Mouse (Mus musculus) layer of hippocampus, adult 8-10 months (tissue): ENCODE data around the gene Mrpl2. TPM values are rescaled to one million over a fixed set of nuclear protein-coding genes. Genes with fewer than 3 reads are reported as not detected.

Source experiments
- DNase-seq, 2 experiments: peaks; one replicate each; pipeline ENCODE4 v3.0.0; 2022; ENCODE audit warnings: low spot score in 2 of 2
- total RNA-seq, 4 experiments: library from RNA; stranded (reverse); gene quantifications; 2 replicates each; pipeline ENCODE4 v1.2.4; 2022

Mrpl2 gene
- total RNA-seq, 4 experiments from 2014 or later: 43.7 to 60.5 (median 51.2) TPM

DNA sequence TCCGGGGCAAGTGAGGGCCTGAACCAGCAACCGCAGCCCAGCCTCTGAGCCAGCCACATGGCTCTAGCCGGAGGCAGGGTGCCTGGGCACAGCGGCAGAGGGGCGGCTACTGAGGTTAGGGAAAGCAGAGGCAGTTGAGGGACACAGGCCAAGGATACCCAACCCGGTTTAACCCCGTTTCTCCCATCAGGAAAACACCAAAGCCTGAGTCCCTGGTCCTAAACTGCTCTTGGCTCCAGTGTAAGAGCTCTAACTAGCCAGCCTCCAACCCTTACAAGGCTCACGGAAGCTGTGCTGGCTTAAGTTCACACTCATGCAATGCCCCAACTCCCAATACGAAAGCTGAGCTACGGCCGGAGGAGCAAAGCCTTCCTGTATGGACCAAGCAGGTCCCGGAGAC lies 21.4 kb upstream of the Mrpl2 start:
- no peak for DNase-seq

DNA sequence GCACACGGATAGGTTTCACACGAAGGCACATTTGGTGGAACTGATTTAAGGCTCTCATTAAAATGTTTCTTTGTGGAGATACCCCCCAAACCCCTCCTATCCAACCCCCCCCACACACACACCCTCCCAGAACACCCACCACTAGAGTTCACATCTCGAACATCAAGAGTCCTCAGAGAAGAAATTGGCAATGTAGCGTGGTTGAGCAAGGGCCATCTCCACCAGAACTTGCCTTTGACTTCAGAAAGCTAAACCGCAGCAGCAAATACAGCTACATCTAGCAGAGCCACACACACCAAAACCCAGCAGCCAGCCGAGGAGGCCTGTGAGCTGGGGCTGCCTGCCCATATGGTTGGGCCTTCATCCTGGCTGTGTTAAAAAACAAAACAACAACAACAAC lies 18.6 kb upstream of the Mrpl2 start:
- DNase-seq: no peak

GRCm38 (mm10) chr17:46628471-46628790 lies 17.6 kb upstream of the Mrpl2 start:
- no peak for DNase-seq

- DNase-seq: no peak
Measured at GRCm38 (mm10) chr17:46628791-46629684, 17.0 kb upstream of the Mrpl2 start, which contains the start of gene Ptk7. TSS of gene Ptk7 (minus strand) at chr17:46629504.

GRCm38 (mm10) chr17:46629685-46630441 lies 16.2 kb upstream of the Mrpl2 start:
- no peak for DNase-seq

- peak; percentile 66 to 75 for DNase-seq
Measured at GRCm38 (mm10) chr17:46636831-46637523, 9.1 kb upstream of the Mrpl2 start.

- DNase-seq: no peak
Measured at GRCm38 (mm10) chr17:46639929-46640328, 6.1 kb upstream of the Mrpl2 start.

DNA sequence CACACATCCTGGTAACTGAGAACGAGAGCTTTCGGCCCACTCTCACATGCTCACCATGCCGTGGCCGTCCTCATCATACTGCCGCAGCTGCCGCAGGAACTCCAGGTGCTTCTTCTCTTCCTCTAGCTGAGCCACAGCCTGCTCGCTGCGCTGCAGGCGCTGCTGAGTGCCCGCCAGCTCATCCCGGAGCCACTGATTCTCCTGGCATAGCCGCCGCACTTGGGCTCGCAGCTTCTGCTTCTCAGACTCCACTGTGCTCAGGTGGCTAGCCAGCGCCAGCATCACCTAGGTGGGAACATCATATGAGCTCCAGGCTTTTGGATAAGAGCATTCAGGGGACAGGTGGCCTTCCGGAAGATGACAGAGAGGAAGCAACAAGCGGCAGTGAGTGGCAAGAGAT lies 4.0 kb upstream of the Mrpl2 start:
- no peak for DNase-seq

DNA sequence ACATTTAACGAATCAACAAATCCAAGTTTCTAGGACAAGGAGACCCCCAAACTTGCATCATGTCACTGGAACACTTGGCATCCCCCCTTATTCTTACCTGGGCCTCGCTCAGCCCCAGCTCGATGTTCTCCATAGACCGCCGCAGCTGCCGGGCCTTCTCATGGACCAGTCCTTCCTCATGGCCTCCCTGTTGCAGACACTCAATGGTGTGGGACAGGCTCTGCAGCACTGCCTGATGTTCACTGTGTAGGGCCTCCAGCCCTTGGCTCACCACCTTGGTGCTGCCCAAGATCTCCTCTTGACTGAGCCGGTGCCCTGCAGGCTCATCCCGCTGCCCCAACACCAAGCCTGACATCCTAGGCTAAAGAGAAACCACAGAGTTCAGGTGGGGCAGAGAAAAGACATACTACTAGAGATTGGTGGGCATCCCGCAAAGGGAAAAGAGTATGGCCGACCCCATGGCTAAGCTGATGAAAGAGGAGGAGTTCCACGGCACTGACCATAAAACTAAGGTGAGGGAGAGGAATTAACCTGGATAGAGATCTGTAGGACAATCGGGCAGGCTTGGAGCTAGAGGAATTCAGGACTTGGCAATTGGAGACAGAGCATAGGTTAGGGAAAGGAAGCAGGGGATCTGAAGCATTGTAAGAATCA lies 1.8 kb upstream of the Mrpl2 start:
- DNase-seq: no peak

GRCm38 (mm10) chr17:46644916-46645475 lies 1.0 kb upstream of the Mrpl2 start:
- no peak for DNase-seq

DNA sequence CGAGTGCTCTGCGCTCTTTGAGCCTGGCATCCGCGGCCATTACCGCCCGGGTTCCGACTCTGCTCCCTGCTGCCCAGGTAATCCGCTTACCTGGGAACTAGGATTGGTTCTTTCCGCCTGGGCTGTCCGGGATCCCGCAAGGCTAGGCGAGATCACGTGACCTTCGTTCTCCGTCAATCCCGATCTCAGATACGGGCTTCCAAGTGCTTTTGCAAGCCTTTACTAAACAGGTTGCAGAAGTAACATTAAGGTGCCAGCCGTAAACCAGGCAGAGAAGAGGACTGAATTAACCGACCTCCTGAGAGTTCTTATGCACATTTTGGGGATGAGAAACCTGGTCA lies 263 bp downstream of the Mrpl2 start:
- DNase-seq: no peak

- DNase-seq: no peak
Measured at GRCm38 (mm10) chr17:46647279-46647678, 1.2 kb downstream of the Mrpl2 start.

- DNase-seq: no peak
Measured at GRCm38 (mm10) chr17:46648436-46648835, 2.4 kb downstream of the Mrpl2 start.

- no peak for DNase-seq
Measured at GRCm38 (mm10) chr17:46649811-46650210, 3.8 kb downstream of the Mrpl2 start.

DNA sequence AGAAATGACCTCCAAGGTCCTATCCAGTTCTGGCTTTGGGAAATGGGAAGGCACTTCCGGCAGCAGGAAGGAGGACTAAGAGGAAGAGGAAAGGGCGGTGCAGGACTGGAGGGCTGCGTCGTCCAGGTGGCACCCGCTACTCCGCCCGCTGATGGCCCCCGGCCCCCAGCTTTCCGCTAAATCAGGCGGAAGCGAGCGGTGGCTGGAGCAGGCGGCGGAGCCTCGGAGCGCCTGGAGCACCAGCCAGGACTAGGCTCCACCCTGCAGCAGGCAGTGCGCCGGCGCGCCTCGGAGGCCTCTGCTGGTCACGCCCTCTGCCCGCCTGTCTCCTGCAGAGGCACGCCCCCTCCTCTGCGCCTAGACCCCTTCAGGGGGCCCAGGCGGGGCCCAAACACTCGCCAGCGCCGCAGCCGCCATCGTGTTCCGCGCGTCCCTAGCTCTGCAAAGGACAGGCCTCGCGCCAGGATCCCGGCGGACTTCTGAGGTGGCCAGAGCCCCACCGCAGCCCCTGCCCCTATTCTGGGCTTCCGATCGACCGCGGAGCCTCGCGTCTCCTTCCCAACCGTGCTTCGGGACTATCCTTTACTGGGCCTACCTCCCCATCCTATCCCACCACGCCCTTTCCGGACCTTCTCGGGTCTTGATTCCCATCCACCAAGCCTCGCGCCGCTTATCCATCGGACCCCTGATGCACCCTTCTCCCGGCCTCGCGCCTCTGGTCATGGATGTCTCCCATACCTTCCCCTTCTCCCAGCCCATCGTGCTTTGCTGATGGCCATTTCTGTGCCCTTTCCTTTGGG lies 4.4 kb downstream of the Mrpl2 start, which contains the start of gene Cul7:
Gene Cul7 (plus strand): TSS at position 106 of the 800 bp plus-strand sequence.
- DNase-seq: peak; percentile 83 to 88

DNA sequence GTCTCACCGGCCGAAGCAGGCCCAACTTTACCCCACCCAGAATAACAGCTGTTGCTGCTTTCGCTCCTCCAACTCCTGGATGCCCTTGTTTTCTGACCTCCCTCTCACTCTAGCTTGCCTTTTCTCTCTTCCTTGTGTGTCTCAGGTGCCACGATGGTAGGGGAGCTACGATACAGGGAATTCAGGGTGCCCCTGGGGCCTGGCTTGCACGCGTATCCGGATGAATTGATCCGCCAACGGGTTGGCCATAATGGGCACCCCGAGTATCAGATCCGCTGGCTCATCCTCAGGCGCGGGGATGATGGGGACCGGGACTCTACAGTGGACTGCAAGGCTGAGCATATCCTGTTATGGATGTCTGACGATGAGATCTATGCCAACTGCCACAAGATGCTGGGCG lies 5.3 kb downstream of the Mrpl2 start:
- DNase-seq: no peak

DNA sequence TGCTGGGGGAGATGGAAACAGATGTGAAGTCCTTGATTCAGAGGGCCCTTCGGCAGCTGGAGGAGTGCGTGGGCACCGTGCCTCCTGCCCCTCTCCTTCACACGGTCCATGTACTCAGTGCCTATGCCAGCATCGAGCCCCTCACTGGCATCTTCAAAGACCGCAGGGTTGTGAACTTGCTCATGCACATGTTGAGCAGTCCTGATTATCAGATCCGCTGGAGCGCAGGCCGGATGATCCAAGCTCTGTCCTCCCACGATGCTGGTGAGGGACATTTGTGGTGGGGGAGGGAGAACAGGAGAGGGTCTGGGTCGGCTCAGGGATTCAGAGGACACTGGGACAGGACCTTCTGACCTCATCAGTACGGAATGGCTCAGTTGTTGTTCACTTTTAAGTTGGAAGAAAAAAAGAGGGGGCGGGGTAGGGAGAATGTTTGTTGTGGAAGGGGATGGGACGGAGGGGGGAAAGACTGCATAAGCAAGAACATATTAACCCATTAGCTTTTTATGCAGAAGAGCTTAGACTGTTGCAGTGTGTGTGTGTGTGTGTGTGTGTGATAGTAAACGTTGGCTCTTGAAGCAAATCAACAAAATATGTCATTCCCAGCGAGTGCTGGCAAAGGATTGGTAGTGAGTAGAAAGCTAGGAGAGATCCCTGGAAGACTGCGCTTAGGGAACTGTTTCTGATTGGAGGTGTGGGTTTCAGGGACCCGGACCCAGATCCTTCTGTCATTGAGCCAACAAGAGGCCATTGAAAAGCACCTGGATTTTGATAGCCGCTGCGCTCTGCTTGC lies 5.9 kb downstream of the Mrpl2 start:
- no peak for DNase-seq

- DNase-seq: no peak
Measured at GRCm38 (mm10) chr17:46656054-46656453, 10.0 kb downstream of the Mrpl2 start.

DNA sequence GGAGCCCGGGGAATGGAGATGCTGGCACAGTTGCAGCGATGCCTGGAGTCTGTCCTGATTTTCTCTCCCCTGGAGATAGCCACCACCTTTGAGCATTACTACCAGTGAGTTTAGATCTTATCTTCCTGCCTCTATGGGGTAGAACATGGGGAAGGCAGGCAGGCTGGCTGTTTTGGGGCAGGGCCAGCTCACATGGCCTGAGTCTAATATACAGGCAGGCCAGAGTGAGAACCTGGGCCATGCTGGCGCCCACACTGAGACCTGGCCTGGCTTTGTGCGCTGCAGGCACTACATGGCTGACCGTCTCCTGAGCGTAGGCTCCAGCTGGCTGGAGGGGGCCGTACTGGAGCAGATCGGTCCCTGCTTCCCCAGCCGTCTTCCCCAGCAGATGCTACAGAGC lies 15.3 kb downstream of the Mrpl2 start:
- DNase-seq: no peak

- no peak for DNase-seq
Measured at GRCm38 (mm10) chr17:46661981-46662380, 16.0 kb downstream of the Mrpl2 start.
